Mouse (Mus musculus) right cerebral cortex, postnatal 4 days (tissue): ENCODE measurements around the gene Wdr45b.
A peak's percentile ranks its signal among the peaks of the same experiment; 100 is the strongest.
"Not testable (repeated sequence)": the region's sequence is repeated elsewhere in the genome, so short reads cannot be mapped to it uniquely, and the experiment has no call there.

Source experiments
- DNase-seq: peaks from one replicate; pipeline ENCODE4 v3.0.0-alpha.2; 2022

The Wdr45b gene

DNA sequence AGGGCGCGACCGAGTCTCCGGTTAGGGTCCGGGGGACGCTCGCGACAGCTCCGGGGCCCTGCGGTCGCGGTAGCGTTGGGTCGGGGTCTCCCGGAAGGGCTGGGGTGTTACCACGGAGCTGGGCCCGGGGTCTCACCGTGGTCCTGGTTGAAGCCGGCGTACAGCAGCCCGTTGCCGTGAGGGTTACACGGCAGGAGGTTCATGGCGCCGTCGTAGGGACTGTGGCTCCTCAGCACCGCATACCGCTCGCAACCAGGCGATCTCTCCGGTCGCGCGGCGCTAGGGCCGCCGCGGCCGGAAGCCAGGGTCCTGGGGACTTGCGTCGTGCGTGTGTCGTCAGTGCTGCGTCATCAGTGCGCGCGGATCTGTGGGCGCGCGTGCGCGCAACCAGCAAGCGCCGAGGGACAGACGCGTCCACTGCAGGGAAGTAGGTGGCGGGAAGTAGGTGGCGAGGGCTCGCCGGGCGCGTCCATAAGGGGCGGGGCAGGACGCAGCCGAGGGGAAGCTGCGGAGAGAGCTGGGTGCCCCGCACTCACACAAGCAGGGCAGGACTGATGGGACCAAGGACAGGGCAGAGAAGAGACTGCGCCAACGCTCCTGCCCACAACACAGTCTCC, at the start of gene Wdr45b:
Wdr45b (minus strand) TSS at position 355 of the 617 bp plus-strand sequence.
- peak; percentile 99 for DNase-seq

DNA sequence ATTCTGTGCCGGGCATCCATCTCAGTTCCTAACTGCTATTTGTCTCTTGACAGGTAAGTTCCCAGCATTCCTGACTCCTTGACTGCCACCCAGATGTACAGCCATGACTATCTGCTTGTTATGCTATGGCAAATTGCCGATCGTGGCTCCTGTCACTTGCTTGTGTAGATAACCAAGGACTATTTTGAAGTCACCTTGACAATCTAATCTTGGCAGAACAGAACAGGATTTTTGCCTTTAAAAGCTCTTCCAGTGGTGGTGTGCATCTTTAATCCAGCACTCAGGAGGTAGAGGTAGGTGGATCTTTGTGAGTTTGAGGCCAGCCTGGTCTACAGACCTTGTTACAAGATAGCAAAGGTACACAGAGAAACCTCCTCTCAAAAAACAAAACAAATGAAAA, 38.2 kb upstream of the Wdr45b start:
- no peak for DNase-seq

DNA sequence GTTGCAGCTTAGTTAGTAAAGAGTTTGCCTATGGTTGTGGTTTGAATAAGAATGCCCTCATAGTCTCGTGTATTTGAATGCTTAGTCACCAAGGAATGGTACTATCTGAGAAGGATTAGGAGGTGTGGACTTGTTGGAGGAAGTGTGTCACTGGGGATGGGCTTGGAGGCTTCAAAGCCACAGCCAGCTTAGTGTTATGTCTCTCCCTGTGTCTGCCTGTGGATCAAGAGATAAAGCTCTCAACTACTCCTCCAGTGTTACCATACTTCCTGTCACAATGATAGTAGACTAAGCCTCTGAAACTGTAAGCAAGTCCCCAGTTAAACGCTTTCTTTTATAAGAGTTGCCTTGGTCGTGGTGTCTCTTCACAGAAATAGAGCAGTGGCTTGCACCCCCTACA, 36.5 kb upstream of the Wdr45b start:
- DNase-seq, result no peak

DNA sequence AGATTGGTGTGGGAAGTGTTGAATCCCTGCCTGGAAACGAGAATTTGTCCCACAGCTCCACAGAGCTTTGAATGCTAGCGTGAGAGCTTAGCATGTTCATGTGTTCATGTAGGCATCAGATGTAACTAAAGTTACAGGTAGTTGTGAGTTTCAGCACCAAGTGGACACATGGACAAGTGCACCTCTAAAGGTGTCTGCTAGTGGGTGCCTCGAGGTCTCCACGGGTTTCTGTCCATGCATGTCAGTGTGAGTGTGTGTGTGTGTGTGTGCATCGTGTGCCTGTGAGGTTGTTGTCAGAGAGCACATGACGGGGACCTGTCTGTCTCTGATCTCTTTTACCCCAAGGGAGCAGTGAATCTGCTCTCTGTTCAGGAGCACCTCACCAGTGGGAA, 34.3 kb upstream of the Wdr45b start:
- no peak for DNase-seq

DNA sequence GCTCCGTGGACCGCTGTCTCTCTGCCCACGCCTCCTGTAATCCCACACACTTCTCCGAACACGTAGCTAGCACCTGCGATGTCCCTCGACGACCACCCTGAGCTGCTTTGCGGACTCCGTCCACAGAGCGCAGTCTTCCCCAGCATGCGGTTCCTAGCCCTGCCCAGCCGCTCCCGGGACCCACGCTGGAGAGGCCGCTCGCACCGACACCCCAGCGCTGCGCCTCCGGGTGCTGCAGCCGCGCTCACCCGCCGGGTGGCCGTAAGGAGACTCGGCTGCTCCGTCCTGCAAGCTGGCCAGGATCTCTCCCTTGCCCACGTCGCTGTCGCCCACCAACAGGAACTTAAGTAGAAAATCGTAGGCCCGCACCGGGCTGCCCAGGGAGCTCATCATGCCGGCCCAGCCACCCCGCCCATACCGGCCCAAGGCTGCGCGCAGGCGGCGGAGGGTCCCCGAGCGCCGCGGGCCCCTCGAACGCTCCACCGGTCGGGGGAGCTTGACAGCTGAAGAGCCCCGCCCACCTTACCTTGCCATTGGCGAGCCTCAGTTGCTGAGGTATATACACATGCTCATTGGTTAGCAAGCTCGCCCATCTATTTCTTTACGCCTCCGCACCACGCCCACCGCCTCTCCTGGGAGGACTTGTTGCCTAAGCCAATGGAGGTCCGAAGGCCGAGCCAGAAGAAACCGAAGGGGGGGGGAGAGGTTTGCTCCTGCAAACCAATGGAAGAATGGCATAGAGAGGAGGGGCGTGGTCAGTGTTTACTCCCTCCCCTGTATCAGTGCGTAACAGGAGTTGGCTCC, 33.7 kb upstream of the Wdr45b start, which contains the start of gene Rab40b:
Rab40b (minus strand) TSS at position 502 of the 804 bp plus-strand sequence.
- peak; percentile 86 for DNase-seq

DNA sequence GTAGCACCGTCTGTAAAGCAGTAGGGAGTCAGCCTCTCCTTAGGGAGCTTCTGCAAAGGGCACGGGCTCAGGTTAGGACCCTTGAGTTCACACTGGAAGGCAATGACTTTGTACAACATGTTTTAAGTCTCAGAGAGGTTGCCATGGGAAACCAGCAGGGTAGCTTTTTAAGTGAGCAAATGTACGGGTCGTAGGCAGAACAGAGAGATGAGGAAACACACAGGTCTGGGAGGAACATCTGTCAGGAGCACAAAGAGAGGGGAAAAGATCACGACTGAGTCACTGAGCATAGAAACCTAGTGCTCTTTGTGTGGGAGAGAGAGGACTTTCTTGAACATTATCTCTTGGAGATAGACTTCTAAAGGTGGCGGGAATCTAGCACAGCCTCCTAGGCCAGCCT, 26.0 kb upstream of the Wdr45b start:
- no peak for DNase-seq

DNA sequence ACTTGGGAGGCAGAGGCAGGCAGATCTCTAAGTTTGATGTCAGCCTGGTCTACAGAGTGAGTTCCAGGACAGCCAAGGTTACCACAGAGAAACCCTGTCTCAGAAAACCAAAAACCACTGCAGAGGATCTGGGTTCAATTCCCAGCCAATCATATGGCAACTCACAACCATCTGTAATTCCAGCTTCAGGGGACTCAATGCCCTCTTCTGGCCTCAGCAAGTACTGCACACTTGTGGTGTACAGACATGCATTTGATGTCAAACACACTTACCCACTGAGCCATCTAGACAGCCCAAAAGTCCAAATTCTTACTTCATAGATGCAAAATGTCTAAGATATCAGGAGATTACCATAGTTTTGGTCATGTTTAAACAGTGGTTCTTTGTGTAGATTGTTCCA, 24.4 kb upstream of the Wdr45b start:
- no peak for DNase-seq

DNA sequence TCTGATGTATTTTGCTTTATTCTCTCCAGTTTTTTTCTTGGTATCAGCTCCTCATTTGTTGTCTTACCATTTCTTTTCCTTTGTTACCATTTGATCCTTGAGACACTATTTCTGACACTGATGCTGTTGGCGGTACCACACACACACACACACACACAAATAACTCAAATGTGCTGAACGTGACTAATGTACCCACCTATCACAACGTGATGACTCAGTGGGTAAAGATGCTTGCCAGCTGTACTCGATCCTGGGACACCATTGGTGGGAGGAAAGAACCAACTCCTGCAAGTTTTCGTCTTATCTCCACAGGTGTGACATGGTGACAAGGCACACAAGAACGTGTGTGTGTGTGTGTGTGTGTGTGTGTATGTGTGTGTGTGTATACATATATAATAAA, 19.1 kb upstream of the Wdr45b start:
- no peak for DNase-seq

DNA sequence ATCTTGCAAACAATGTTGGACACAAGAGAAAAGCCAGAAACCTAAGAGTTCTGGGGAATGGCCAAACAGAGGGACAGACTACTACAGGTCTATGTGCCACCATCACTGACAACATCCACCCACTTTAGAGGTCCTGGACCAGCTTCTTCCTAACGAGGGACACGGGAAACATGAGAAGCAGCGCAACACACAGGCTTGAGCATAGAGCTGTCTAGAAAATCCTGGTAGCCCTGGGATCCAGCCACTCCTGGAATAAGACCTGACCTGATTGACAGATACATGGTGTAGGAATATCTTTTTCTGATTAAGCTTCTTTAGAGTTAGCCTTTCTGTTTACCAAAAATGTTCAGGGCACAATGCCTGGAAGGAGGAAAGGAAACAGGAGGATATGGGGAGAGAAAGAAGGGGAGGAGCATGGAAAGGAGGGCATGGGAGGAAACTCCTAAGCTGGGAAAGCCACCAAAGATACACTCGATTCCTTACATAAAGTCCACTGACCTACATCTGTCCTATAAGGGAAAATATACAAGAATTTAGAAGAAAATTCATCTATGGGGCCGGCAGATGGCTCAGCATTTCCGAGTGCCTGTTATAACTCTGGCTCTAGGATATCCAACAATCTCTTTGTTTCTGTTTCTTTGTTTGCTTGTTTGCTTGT, 16.2 kb upstream of the Wdr45b start:
- no peak for DNase-seq

DNA sequence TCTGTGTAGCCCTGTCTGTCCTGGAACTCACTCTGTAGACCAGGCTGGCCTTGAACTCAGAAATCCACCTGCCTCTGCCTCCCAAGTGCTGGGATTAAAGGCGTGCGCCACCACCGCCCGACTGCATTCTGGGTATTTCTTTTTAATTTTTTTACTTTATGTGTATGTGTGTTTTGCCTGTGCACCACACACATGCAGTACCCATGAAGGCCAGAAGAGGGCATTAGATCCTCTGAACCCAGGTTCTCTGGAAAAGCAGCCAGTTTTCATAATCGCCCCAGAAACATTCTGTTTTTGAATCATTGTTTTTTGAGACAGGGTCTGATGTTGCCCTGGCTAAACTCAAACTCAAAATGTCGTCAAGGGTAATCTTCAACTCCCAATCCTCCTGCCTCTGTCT, 15.4 kb upstream of the Wdr45b start:
- DNase-seq, result peak; percentile 67

DNA sequence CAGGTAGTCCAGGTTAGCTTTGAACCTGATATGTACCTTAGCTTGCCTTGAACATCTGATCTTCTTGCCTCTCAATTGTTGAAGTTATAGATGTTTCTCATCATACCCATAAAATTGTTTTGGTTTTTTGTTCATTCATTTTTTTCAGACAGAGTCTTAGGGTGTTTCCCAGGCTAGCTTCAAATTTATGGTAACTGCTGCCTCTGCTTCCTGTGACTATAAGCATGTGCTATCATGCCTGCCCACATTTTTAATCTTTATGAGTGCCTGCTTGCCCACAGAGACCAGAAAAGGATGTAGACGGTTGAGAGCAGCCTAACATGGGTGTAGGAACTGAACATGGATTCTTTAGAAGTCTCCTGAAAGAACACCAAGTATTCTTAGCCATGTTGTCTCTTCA, 14.5 kb upstream of the Wdr45b start:
- no peak for DNase-seq

DNA sequence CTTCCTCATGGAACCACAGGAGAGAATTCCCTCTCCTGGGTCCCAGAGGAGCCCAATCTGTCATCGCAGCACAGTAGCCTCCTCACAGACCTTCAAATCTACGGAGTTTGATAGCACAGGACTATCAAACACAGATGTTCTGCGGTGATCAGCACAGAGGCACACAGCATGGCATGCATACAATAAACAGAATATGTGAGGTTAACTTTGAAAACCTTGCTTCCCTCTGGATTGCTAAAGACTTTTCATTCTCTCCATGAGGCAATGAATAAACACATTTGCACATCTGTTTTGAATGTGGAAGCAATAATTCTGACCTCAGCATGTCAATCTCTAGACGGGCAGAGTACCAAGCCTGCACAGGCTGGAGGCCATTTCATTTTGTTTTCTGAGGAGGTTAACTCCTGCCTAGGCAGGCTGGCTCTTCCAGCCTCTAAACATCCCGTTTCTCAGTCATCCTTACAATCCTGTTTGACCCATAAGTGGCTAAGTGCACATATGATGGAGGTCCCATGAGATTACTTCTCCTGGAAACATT, 13.0 kb upstream of the Wdr45b start:
- no peak for DNase-seq

DNA sequence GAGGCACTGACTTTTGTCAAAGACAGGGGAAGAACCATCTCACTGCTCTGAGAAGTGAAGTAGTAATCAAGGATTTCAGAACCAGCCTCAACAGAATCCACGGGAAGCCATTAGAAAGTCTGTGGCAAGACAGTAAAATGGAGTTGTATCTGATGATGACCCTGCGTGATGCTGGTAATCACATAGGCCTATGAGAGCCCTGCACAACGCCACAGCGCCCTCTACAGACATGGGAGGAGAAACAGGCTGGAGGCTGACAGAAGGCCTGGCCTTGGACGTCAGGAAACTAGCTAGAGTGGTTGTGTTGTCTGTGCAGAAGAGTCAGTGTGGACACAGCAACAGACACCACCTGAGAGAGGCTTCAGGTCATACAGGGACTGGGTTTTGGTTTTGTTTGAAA, 8.0 kb upstream of the Wdr45b start:
- DNase-seq, result peak; percentile 9

DNA sequence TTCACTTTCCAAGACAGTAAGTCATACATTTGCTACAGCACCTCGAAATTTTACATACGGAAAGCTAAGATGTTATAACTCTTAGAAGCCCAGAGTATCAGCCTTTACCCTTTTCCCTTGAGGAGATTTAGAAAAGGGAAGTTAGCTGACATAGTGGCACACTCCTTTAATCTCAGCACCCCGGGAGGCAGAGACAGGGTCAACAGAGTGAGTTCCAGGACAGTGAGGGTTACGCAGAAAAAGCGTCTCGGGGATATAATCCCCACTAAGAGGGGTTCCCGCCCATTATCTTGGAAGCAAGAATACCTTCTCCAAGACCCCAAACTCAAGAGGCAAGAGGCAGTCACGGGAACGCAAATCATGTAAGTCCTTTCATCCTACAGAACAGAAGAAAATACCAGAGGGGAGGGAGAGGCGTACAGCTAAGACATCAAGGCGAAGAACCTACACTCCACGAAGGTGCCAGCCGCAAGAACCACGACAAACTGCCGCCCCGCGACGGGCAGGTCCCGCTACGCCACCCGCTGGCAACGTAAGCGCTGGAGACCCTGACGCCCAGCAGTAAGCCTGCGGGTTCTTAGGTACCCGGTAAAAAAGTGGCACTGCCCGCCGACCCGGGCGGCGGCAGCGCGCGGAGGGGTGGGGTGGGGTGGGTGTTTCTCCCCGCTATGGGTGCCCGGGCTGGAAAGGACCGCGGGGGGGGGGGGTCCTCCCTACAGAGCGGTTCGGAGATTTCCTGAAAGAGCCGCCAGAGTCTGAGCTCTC, 737 bp downstream of the Wdr45b start:
- peak; percentile 48 for DNase-seq

DNA sequence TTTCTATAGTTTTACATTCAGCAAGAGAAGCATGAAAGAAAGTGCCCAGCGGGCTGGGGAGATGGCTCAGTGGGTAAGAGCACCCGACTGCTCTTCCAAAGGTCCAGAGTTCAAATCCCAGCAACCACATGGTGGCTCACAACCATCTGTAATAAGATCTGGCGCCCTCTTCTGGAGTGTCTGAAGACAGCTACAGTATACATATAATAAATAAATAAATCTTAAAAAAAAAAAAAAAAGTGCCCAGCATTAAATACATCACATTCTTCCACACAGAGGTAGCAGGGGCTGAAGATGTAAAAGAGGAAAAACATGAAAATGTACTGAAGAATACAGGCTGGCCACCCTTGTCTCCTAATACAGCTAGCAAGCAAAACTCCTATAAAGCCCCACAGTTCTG, 5.5 kb downstream of the Wdr45b start:
- not testable (repeated sequence) for DNase-seq

DNA sequence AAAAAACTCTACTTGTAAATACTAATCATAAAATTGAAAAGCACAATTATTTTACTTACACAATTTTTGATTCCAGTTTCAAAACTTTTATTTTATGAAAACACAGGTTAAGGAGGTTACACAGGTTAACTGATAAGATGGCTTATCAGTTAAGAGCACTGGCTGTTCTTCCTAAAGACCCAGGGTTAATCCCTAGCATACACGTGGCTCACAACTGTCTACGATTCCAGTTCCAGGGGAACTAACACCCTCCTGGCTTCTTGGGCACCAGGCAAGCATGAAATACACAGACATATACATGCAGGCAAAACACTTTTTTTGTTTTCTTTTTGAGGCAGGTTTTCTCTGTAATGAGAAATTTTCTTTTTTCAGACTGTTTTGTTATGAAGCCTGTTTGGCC, 6.1 kb downstream of the Wdr45b start:
- no peak for DNase-seq

DNA sequence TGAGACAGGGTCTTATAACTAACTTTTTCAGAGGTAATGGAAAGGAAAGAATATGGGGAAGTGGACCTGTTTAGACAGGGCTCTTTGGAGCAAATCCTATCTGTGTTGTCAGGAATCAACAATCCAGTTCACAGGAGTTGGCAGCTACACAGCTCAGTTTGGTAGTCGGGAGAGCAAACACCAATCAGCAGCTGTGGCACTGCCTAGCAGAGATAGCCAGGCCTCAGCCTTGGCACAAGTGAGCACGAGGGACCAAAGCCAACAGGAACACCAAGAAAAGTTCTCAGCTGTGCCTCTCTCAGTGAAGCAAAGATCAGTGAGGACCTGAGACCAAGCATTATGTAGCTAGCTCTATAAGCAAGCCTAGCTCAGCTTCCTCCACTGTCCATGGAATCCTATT, 7.2 kb downstream of the Wdr45b start:
- no peak for DNase-seq

DNA sequence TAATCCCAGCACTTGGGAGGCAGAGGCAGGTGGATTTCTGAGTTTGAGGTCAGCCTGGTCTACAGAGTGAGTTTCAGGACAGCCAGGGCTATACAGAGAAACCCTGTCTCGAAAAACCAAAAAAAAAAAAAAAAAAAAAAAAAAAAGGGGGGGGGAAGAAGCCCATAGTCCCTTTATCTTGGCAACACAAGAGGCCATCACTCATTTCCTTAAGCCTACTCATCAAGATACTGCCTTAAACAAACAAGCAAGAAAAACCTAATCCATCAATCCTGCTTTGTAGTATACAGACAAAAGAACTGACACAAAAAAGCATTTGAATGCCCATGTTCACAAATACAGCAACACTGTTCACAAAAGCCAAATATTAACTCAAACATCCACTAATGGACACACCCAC, 11.8 kb downstream of the Wdr45b start:
- DNase-seq, result not testable (repeated sequence)

DNA sequence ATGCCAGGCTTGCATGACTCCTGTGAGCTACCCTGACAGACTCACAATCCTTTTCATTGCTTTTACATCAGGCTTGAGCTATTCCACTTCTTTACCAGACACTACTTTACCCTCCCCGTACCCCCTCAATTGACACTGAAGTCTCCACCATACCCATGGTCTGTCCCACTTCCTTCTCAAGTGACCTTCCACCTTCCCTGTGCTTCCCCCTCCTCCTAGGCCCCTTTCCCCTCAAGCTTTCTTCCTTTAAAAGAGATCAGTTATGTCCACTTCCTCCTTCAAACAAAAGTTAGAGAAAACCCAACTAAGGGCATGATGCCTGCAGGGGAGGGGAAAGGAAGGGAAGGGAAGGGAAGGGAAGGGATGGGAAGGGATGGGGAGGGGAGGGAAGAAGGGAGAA, 14.0 kb downstream of the Wdr45b start:
- DNase-seq, result no peak

DNA sequence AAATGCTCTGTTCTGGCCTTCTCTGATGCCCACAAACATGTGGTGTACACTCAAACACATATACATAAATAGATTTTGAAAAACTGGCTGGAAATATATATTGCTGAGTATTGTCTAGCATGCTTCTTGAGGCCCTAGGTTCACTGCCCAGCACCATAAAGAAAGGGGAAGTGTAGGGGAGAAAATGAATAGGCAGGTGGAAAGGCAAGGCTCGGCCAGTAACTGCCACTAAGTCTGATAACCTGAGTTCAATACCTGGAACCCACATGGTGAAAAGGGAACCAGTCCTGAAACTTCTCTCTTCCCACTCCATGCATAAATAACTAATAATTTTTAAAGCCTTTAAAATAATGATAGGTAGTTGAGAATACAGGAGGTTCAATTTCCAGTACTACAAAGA, 14.6 kb downstream of the Wdr45b start:
- DNase-seq, result no peak

DNA sequence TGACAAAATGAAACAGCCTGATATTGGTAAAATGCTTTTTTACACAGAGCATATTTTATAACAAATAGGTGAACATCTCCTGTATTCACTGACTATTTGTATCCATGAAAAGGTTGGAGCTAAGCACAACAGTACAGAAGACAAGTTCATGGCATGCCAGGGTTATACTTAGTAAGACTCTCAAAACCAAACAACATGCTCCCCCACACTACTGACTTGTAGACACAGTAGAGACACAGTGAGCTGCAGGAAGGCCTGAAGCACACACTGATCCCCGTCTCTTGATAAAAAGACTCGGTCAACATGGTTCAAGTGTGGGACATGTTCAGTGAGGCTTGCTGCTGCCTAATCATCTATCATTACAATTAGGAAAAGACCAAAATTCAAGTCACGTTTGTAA, 22.6 kb downstream of the Wdr45b start:
- no peak for DNase-seq

DNA sequence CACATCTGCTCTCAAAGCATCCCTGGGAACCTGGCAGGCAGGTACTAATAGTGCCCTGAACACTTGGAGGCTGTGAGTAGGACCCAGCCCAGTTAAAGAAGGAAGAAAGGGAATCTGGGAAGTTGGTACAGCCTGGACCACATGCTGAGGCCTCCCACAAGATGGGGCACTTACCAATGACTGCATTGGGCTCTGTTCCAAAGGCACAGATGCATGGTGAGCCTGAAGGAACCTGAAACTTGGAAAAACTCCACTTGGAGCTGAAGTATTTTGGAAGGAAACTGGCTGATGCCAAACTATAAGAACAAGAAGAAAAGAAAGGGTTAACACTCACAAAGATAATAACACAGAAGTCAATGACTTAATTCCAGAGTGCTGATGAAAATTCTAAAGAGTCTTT, 25.6 kb downstream of the Wdr45b start:
- DNase-seq, result no peak

DNA sequence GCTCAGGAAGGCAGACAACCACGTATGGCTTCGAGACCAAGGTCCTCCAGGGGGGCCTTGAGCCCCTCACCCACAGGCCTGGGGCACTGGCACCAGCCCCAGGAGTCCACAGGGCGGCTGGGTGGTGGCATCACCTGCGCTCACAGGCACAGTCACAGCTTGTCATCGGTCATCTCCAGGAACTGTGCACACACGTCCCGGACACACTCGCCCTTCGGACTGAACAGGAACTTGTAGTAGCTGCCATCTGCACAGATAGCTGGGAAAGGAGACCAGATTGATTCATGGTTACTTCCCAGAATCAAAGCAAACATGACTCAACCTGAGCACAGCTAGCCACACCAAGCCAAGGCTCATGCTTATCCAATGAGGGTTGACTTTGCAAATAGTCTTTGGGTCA, 26.0 kb downstream of the Wdr45b start:
- no peak for DNase-seq
